Mouse (Mus musculus) ES-E14 (cell line): ENCODE data around the gene Rps6ka1.

Experiments
- CHD2 ChIP-seq: IDR thresholded peaks from 2 replicates; pipeline ENCODE4 v1.6.1; 2014; ENCODE audit warnings: mild to moderate bottlenecking, low read depth, low read length, inconsistent platforms
- HCFC1 ChIP-seq: IDR thresholded peaks from 2 replicates; pipeline ENCODE4 v1.6.1; 2012; ENCODE audit warnings: low read length, inconsistent platforms, borderline replicate concordance; ENCODE audit not compliant: insufficient read depth
- ZC3H11A ChIP-seq: IDR thresholded peaks from 2 replicates; pipeline ENCODE4 v1.6.1; 2012; ENCODE audit warnings: low read depth, mild to moderate bottlenecking, inconsistent platforms, low read length, borderline replicate concordance
- ZNF384 ChIP-seq: IDR thresholded peaks from 2 replicates; pipeline ENCODE4 v1.6.1; 2012; ENCODE audit warnings: low read depth, low read length, inconsistent platforms

DNA sequence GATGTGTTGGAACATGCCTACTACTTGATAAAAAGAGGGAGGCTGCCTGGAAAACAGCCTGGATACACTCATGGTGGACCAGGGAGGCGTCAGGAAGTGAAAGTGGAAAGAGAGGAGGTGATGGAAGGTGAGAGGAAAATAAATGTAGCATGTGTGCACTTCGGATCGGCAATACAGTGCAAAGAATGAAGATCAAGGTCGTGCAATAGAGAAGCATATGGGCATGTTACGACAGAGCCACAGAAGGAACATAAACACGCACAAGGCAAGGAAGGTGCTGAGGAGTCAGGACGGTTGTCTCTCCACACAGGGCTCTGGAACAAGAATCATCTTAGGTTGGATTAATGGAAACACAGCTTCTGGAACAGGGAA lies 71.1 kb downstream of the Rps6ka1 start:
- TF ChIP-seq CHD2 (no peak), HCFC1 (no peak), ZC3H11A (no peak), ZNF384 (no peak)
